Mouse (Mus musculus) neural tube, embryonic 11.5 days (tissue): ENCODE data around the gene Spata18. TPM values are rescaled to one million over a fixed set of nuclear protein-coding genes. Genes with fewer than 3 reads are reported as not detected.

Experiments
- ATAC-seq: fragments of 200-750 bp; cut with Nextera tagmentation; 2 replicates; pipeline ENCODE4 v1.8.0; 2017; ENCODE audit warnings: moderate number of reproducible peaks, mild to moderate bottlenecking, moderate TSS enrichment, moderate library complexity; ENCODE audit not compliant: insufficient read depth, low FRiP score, low TSS enrichment
- DNase-seq: peaks from one replicate; pipeline ENCODE4 v3.0.0-alpha.2; 2015; ENCODE audit warnings: low spot score
- H3K27ac ChIP-seq: fragments of 300-500 bp; sonication (generic); 2 replicates; pipeline ENCODE4 v1.5.1; 2014; ENCODE audit warnings: low read depth, mild to moderate bottlenecking, low read length
- H3K27me3 ChIP-seq: fragments of 300-500 bp; sonication (generic); 2 replicates; pipeline ENCODE4 v1.6.1; 2014; ENCODE audit warnings: mild to moderate bottlenecking, low read length, mixed read lengths; ENCODE audit not compliant: control insufficient read depth, insufficient read depth
- H3K36me3 ChIP-seq: fragments of 300-500 bp; sonication (generic); 2 replicates; pipeline ENCODE4 v1.6.1; 2014; ENCODE audit warnings: mild to moderate bottlenecking, low read length, moderate library complexity, mixed read lengths; ENCODE audit not compliant: control insufficient read depth, insufficient read depth
- H3K4me1 ChIP-seq: fragments of 300-500 bp; sonication (generic); 2 replicates; pipeline ENCODE4 v1.6.1; 2014; ENCODE audit warnings: low read length, mixed read lengths; ENCODE audit not compliant: control insufficient read depth, insufficient read depth
- H3K4me2 ChIP-seq: fragments of 300-500 bp; sonication (generic); 2 replicates; pipeline ENCODE4 v1.6.1; 2014; ENCODE audit warnings: low read depth, mild to moderate bottlenecking, moderate library complexity
- H3K4me3 ChIP-seq: fragments of 300-500 bp; sonication (generic); 2 replicates; pipeline ENCODE4 v1.5.1; 2014; ENCODE audit warnings: low read depth, low read length
- H3K9ac ChIP-seq: fragments of 300-500 bp; sonication (generic); 2 replicates; pipeline ENCODE4 v1.6.1; 2014; ENCODE audit warnings: mild to moderate bottlenecking, low read length
- H3K9me3 ChIP-seq: fragments of 300-500 bp; sonication (generic); 2 replicates; pipeline ENCODE4 v1.6.1; 2016; ENCODE audit warnings: low read length; ENCODE audit not compliant: control insufficient read depth
- WGBS: fragments of 180-500 bp; shearing (Covaris S2); extraction: QIAGEN DNeasy Blood & Tissue Kit; methylation state at CpG from one replicate; pipeline ENCODE4 v1.1.7; 2014; 5-methylcytosine and 5-hydroxymethylcytosine counted together
- polyA plus RNA-seq: library from polyadenylated mRNA; unstranded; fragments of >200 nt; fragmentation: Nextera tagmentation; extraction: Ambion mirVana; gene quantifications from 2 replicates; pipeline ENCODE4 v1.2.1, GENCODE M21; 2014

Gene Spata18
- polyA plus RNA-seq, 1 experiment from 2014 or later: 0.19 TPM

DNA sequence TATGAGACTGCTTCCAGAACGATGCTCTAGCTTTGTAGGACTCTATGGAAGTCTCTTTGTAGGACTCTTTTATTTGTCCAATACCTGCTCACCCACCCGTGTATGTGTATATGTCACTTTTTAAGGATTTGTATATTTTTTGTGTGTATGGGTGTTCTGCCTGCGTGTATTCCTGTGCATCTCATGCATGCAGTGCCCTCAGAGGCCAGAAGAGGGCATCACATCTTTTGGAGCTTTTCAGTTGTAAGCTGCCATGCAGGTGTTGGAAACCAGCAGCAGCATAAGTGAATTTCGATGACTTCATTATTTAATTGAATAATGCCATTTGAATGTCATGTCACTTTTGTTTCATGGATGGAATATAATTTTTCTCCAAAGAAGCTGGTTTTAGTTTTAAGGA, 9.1 kb upstream of the Spata18 start:
- Histone ChIP-seq H3K9ac (no peak overlapping the region), H3K4me3 (no peak overlapping the region), H3K9me3 (no peaks in the 10 kb centered on the region), H3K36me3 (no peaks in the 10 kb centered on the region), H3K27ac (no peak overlapping the region), H3K27me3 (no peaks in the 10 kb centered on the region), H3K4me1 (no peaks in the 10 kb centered on the region; the same call in 1 of the 2 replicates), H3K4me2 (no peak overlapping the region)
- DNase-seq: peak; percentile 48
- no peak for ATAC-seq
- WGBS: 83% methylated on average over 4 of the region's 4 CpGs

GRCm38 (mm10) chr5:73647261-73647900, 3.8 kb upstream of the Spata18 start, which contains the start of gene Sgcb:
Sgcb (minus strand) TSS chr5:73647790.
- Histone ChIP-seq H3K9ac (peak within 1 kb of the TSS; percentile 86), H3K36me3 (no peaks in the 10 kb centered on the region), H3K9me3 (no peaks in the 10 kb centered on the region), H3K27ac (0 out of 2 replicates have a peak within 1 kb of the TSS, but pooled peaks have one; percentile 62), H3K4me1 (peaks cover 13% of the 10 kb centered on the region), H3K4me2 (peak within 1 kb of the TSS; percentile 61), H3K27me3 (peaks cover 36% of the 10 kb centered on the region), H3K4me3 (peak within 1 kb of the TSS; percentile 83)
- WGBS: under 1% methylated on average over 45 of the region's 62 CpGs
- DNase-seq (peak; percentile 87), ATAC-seq (peak; percentile 87)

DNA sequence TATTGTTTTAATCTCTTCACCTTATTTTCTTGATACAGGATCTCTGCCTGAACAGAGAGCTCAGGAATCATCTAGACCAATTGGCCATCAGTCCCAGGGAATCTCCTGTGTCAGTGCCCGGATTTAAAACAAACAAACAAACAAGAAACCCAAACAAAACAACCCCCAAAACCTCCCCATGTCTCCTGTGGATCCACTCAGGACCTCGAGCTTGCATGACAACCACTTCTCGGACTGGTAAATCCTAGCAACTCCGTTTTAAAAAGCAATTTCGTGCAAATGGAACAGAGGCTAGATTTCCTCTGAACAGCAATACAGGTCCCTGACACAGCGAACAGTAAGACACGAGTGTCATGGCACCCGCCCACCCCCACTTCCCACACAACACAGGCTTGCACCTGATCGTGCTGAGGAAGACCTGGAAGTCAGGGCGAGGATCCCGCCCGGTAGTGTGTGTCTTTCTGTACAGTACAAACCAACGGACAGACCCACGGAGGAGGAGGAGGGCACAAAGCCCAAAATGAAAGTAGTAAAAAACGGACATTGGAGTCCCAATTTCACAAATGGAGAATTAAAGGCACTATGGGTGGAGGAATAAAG, 714 bp upstream of the Spata18 start:
- H3K36me3 ChIP-seq: no peaks in the 10 kb centered on the region
- H3K9ac ChIP-seq: 0 out of 2 replicates have a peak overlapping the region, but pooled peaks have one; percentile 1
- peaks cover 13% of the 10 kb centered on the region for H3K4me1 ChIP-seq
- H3K4me2 ChIP-seq: peak overlapping the region; percentile 95
- peaks cover 46% of the 10 kb centered on the region for H3K27me3 ChIP-seq
- DNase-seq (peak; percentile 45), ATAC-seq (no peak)
- no peaks in the 10 kb centered on the region for H3K9me3 ChIP-seq
- no peak overlapping the region for H3K27ac ChIP-seq
- peak overlapping the region; percentile 44 for H3K4me3 ChIP-seq
- under 1% methylated on average over 15 of the region's 15 CpGs for WGBS

- 0% methylated on average over 4 of the region's 4 CpGs for WGBS
- H3K9ac ChIP-seq: no peak overlapping the region
- H3K4me2 ChIP-seq: peak overlapping the region; percentile 95
- peak overlapping the region; percentile 44; the same call in 1 of the 2 replicates for H3K4me3 ChIP-seq
- DNase-seq (peak; percentile 28), ATAC-seq (no peak)
- H3K9me3 ChIP-seq: no peaks in the 10 kb centered on the region
- H3K27me3 ChIP-seq: peaks cover 46% of the 10 kb centered on the region
- H3K27ac ChIP-seq: no peak overlapping the region
- H3K4me1 ChIP-seq: peaks cover 13% of the 10 kb centered on the region
- no peaks in the 10 kb centered on the region for H3K36me3 ChIP-seq
These were observed 649 bp downstream of the Spata18 start for GRCm38 (mm10) chr5:73651855-73652201.

DNA sequence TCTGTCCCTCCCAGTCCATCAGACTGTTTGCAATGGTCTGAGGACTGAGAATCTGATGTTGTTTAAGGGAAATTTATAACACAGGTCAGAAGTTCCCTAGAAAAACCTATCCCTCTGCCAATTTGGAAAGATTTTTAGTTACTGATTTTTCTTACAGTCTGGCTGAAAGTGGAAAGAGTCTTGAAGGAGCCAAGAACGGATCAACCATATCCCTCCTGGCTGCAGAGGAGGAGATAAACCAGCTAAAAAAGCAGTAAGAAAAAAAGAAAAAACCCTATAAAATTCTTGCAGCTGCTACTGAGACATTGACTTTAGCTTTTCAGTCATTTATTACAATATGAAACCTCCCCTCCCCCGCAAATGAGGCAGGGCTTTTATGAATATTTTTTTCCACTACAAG, 15.5 kb downstream of the Spata18 start:
- Histone ChIP-seq H3K4me2 (no peak overlapping the region), H3K4me3 (no peak overlapping the region), H3K9ac (no peak overlapping the region), H3K27me3 (no peaks in the 10 kb centered on the region), H3K27ac (no peak overlapping the region), H3K36me3 (no peaks in the 10 kb centered on the region), H3K4me1 (no peaks in the 10 kb centered on the region), H3K9me3 (no peaks in the 10 kb centered on the region)
- no peak for ATAC-seq
- no peak for DNase-seq
- 86% methylated on average over 2 of the region's 2 CpGs for WGBS

- Histone ChIP-seq H3K9me3 (no peaks in the 10 kb centered on the region), H3K9ac (no peak overlapping the region), H3K27me3 (no peaks in the 10 kb centered on the region), H3K27ac (no peak overlapping the region), H3K4me3 (no peak overlapping the region), H3K4me1 (no peaks in the 10 kb centered on the region), H3K4me2 (no peak overlapping the region), H3K36me3 (no peaks in the 10 kb centered on the region)
- 87% methylated on average over 2 of the region's 2 CpGs for WGBS
- ATAC-seq (no peak), DNase-seq (no peak)
These were observed 16.7 kb downstream of the Spata18 start for GRCm38 (mm10) chr5:73667877-73668276.

DNA sequence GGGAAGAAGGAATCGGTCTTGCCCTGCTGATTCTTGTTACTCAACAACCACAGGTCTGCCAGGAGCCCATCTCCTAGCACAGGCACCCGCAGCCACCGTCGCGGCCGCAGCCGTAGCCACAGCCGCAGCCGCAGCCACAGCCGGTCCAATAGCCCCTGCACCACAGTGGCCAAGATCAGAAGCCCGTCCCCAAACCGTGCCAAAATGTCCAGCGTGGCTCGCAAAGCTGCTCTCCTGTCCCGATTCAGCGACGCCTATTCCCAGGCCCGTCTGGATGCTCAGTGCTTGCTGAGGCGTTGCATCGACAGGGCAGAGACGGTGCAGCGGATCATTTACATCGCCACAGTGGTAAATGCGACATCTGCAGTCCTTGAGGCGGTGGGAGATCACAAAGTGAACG, 18.2 kb downstream of the Spata18 start:
- WGBS: 45% methylated on average over 26 of the region's 26 CpGs
- no peak overlapping the region for H3K4me3 ChIP-seq
- no peaks in the 10 kb centered on the region for H3K9me3 ChIP-seq
- H3K36me3 ChIP-seq: no peaks in the 10 kb centered on the region
- ATAC-seq (no peak), DNase-seq (no peak)
- no peaks in the 10 kb centered on the region for H3K27me3 ChIP-seq
- peak overlapping the region; percentile 8; the same call in 1 of the 2 replicates for H3K9ac ChIP-seq
- H3K27ac ChIP-seq: no peak overlapping the region
- H3K4me1 ChIP-seq: no peaks in the 10 kb centered on the region
- H3K4me2 ChIP-seq: 0 out of 2 replicates have a peak overlapping the region, but pooled peaks have one; percentile 7

- Histone ChIP-seq H3K9me3 (no peaks in the 10 kb centered on the region), H3K27ac (no peak overlapping the region), H3K4me3 (no peak overlapping the region), H3K4me1 (no peaks in the 10 kb centered on the region), H3K4me2 (no peak overlapping the region), H3K36me3 (no peaks in the 10 kb centered on the region), H3K9ac (no peak overlapping the region), H3K27me3 (no peaks in the 10 kb centered on the region)
- 89% methylated on average over 3 of the region's 3 CpGs for WGBS
- ATAC-seq (no peak), DNase-seq (no peak)
These were observed 24.4 kb downstream of the Spata18 start for GRCm38 (mm10) chr5:73675604-73676003.

- H3K4me1 ChIP-seq: no peaks in the 10 kb centered on the region
- H3K9ac ChIP-seq: no peak overlapping the region
- H3K36me3 ChIP-seq: no peaks in the 10 kb centered on the region
- H3K27ac ChIP-seq: no peak overlapping the region
- WGBS: 79% methylated on average over 13 of the region's 13 CpGs
- ATAC-seq (no peak), DNase-seq (no peak)
- H3K9me3 ChIP-seq: no peaks in the 10 kb centered on the region
- no peaks in the 10 kb centered on the region for H3K27me3 ChIP-seq
- H3K4me3 ChIP-seq: no peak overlapping the region
- no peak overlapping the region for H3K4me2 ChIP-seq
These were observed 25.4 kb downstream of the Spata18 start for GRCm38 (mm10) chr5:73676626-73677025.
